Mouse (Mus musculus) midbrain, embryonic 14.5 days (tissue): ENCODE measurements around the gene Plppr1. TPM values are rescaled to one million over a fixed set of nuclear protein-coding genes. Genes with fewer than 3 reads are reported as not detected.

Experiments
- ATAC-seq: fragments of 200-750 bp; cut with Nextera tagmentation; 2 replicates; pipeline ENCODE4 v1.8.0; 2017; ENCODE audit warnings: moderate number of reproducible peaks, moderate library complexity; ENCODE audit not compliant: low FRiP score, low TSS enrichment
- DNase-seq: peaks from one replicate; pipeline ENCODE4 v3.0.0-alpha.2; 2015
- H3K27ac ChIP-seq: fragments of 300-500 bp; sonication (generic); replicated peaks from 2 replicates; pipeline ENCODE4 v1.5.1; 2014; ENCODE audit warnings: mild to moderate bottlenecking, low read depth, low read length, moderate library complexity
- H3K27me3 ChIP-seq: fragments of 300-500 bp; sonication (generic); 2 replicates; pipeline ENCODE4 v1.6.1; 2014; ENCODE audit warnings: low read length, control low read depth, mixed read lengths; ENCODE audit not compliant: control insufficient read depth, insufficient read depth
- H3K36me3 ChIP-seq: fragments of 300-500 bp; sonication (generic); 2 replicates; pipeline ENCODE4 v1.6.1; 2014; ENCODE audit warnings: low read length, control low read depth; ENCODE audit not compliant: control insufficient read depth, insufficient read depth
- H3K4me1 ChIP-seq: fragments of 300-500 bp; sonication (generic); 2 replicates; pipeline ENCODE4 v1.6.1; 2014; ENCODE audit warnings: mild to moderate bottlenecking, antibody characterized with exemption, low read length, control low read depth; ENCODE audit not compliant: control insufficient read depth, insufficient read depth
- H3K4me2 ChIP-seq: fragments of 300-500 bp; sonication (generic); 2 replicates; pipeline ENCODE4 v1.6.1; 2014; ENCODE audit warnings: mild to moderate bottlenecking, low read length, moderate library complexity
- H3K4me3 ChIP-seq: fragments of 300-500 bp; sonication (generic); replicated peaks from 2 replicates; pipeline ENCODE4 v1.5.1; 2014; ENCODE audit warnings: low read depth, low read length
- H3K9ac ChIP-seq: fragments of 300-500 bp; sonication (generic); replicated peaks from 2 replicates; pipeline ENCODE4 v1.6.1; 2014; ENCODE audit warnings: mild to moderate bottlenecking, low read length, moderate library complexity
- H3K9me3 ChIP-seq: fragments of 300-500 bp; sonication (generic); 2 replicates; pipeline ENCODE4 v1.6.1; 2016; ENCODE audit warnings: low read length, control low read depth, mixed read lengths; ENCODE audit not compliant: control insufficient read depth
- WGBS: fragments of 180-500 bp; shearing (Covaris S2); extraction: QIAGEN DNeasy Blood & Tissue Kit; methylation state at CpG from one replicate; pipeline ENCODE4 v1.1.7; 2014; 5-methylcytosine and 5-hydroxymethylcytosine counted together
- polyA plus RNA-seq: library from polyadenylated mRNA; unstranded; fragments of >200 nt; fragmentation: Nextera tagmentation; extraction: Ambion mirVana; gene quantifications from 2 replicates; pipeline ENCODE4 v1.2.1, GENCODE M21; 2014

The Plppr1 gene
- polyA plus RNA-seq, 1 experiment from 2014 or later, result 60.8 TPM

DNA sequence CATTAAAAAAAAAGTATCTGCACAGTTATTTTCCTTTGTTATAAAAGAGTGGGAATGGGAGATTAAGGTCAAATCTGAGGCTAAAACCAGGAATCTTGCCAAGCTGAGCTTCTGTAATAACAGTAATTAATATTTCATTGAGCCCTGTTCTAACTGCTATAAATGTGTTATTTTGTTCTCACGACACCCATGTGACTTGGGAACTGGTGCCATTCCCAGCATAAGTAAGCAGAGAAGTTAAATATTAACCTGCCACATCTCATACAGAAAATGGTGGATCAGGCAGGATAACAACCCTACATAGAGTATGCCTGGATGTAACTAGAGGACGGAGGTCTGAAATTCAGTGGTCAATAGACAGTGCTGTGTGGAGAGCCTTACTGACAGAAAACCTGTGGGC is 90.2 kb downstream of the Plppr1 start:
- no peak overlapping the region for H3K9ac ChIP-seq
- 87% methylated on average over 2 of the region's 2 CpGs for WGBS
- no peaks in the 10 kb centered on the region for H3K4me1 ChIP-seq
- no peak overlapping the region for H3K27ac ChIP-seq
- no peak for DNase-seq
- no peak overlapping the region for H3K4me2 ChIP-seq
- no peaks in the 10 kb centered on the region for H3K9me3 ChIP-seq
- ATAC-seq, result peak; percentile 43; the same call in 1 of the 2 replicates
- no peaks in the 10 kb centered on the region for H3K27me3 ChIP-seq
- no peaks in the 10 kb centered on the region for H3K36me3 ChIP-seq
- H3K4me3 ChIP-seq, result no peak overlapping the region

DNA sequence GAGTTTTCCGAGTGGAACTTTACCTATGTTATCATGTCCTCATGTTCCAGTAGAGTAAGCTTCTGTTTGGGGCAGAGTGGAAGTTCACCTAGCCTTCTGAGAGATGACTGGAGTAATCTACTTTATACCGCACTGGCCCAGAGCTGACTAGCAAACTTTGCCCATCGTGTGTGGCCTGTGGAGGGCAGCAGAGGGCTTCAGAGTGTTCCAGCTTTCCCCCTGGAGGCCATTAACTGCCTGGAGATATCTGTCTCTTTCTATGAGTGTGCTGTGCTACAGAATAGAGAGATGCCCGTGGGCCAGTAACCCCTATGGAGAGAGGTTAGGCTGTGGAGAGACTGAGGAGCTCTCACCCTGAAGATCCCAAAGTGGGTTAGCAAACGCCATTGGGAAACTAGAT is 94.8 kb downstream of the Plppr1 start:
- H3K36me3 ChIP-seq, result no peaks in the 10 kb centered on the region
- H3K4me1 ChIP-seq, result no peaks in the 10 kb centered on the region
- H3K27me3 ChIP-seq, result no peaks in the 10 kb centered on the region
- H3K4me2 ChIP-seq, result no peak overlapping the region
- ATAC-seq, result no peak
- no peak overlapping the region for H3K9ac ChIP-seq
- WGBS, result 39% methylated on average over 5 of the region's 5 CpGs
- no peak overlapping the region for H3K4me3 ChIP-seq
- peak; percentile 58 for DNase-seq
- H3K9me3 ChIP-seq, result no peaks in the 10 kb centered on the region
- H3K27ac ChIP-seq, result no peak overlapping the region

DNA sequence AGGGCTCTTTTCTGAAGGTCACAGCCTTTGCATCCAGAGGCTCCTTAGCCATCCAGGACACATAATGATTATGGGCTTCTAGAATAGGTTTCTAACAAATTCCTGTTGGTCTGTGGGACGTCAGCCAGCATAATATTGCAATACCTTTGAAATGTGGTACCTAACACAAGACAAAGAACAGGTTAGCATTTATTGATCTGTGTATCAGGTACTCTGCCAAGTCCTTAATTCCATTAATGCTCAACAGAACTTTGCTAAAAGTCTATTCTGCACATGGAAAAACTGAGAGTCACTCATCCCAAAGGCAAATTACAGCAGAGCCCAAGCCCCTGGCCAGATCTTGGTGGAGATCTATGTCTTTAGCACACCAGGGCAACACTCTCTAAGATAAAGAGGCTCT is 97.7 kb downstream of the Plppr1 start:
- Histone ChIP-seq H3K27me3 (no peaks in the 10 kb centered on the region), H3K36me3 (no peaks in the 10 kb centered on the region), H3K9ac (no peak overlapping the region), H3K9me3 (no peaks in the 10 kb centered on the region), H3K27ac (no peak overlapping the region), H3K4me2 (no peak overlapping the region), H3K4me3 (no peak overlapping the region), H3K4me1 (no peaks in the 10 kb centered on the region)
- 74% methylated on average over 1 of the region's 1 CpGs for WGBS
- no peak for ATAC-seq
- DNase-seq, result no peak

DNA sequence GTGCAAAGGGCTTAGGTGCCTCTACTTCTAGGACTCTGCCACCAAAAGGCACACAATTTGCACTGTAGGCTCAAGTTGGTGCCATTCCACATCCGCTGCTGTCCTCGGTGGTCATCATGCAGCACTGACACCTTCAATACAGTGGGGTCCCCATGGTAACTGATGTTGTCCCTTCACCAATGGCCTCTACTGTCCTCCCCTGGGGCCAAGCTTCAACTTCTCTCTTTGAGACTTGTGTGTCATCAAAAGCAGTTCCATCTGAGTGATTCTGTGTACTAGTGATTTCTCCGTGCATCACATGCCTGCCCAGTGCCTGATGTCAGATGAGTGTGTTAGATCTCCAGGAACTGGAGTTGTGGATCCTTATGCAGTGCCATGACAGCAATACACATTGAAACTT is 104.2 kb downstream of the Plppr1 start:
- Histone ChIP-seq H3K4me2 (no peak overlapping the region), H3K4me1 (no peaks in the 10 kb centered on the region), H3K36me3 (no peaks in the 10 kb centered on the region), H3K4me3 (no peak overlapping the region), H3K9me3 (no peaks in the 10 kb centered on the region), H3K27ac (no peak overlapping the region), H3K27me3 (no peaks in the 10 kb centered on the region), H3K9ac (no peak overlapping the region)
- no peak for DNase-seq
- WGBS, result 73% methylated on average over 3 of the region's 3 CpGs
- ATAC-seq, result no peak

DNA sequence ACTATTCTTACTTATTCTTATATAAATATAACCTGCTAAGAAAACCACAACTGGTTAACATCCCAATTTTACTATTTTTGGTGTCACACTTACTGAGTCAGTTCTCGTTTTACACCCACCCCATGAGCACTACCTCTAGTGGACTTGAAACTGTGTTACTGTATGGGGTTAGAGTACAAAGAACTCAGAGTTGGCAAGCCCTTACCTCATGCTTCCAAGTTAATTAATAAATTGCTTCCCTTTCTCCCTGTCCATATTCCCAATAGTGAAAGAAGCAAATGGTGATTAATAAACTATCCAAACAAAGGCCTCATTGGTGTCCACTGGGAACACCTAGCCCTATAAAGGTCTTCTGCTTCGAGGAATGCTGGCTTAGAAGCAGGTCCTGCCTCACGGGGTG is 107.3 kb downstream of the Plppr1 start:
- no peak overlapping the region for H3K4me2 ChIP-seq

DNA sequence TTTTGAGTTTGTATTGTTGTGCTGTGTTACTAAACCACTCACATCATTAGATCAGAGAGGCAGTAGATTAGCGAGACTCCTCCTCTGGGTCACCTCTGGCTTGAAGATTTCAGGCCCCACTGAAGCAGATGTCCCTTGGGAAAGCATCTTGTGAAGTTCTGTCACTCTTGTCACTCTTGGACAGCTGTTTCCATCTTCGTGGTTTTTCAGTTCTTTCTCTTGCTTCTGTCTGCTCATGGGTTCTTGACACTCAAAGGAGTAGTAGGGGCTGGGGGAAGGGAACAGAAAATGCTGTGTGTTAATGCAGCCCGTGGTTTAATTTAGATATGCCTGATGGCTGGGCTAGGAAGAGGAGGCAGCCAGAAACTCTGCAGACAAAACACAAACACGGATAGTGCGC is 108.0 kb downstream of the Plppr1 start:
- Histone ChIP-seq H3K9me3 (no peaks in the 10 kb centered on the region), H3K4me2 (no peak overlapping the region), H3K4me3 (no peak overlapping the region), H3K9ac (no peak overlapping the region), H3K27me3 (no peaks in the 10 kb centered on the region), H3K4me1 (no peaks in the 10 kb centered on the region), H3K36me3 (no peaks in the 10 kb centered on the region), H3K27ac (no peak overlapping the region)
- DNase-seq (no peak), ATAC-seq (no peak)
- WGBS, result 79% methylated on average over 5 of the region's 5 CpGs

More for the DNA sequence above, 107.3 kb downstream of the Plppr1 start:
- ATAC-seq (no peak), DNase-seq (no peak)
- Histone ChIP-seq H3K9ac (no peak overlapping the region), H3K27me3 (no peaks in the 10 kb centered on the region), H3K9me3 (no peaks in the 10 kb centered on the region), H3K4me1 (no peaks in the 10 kb centered on the region), H3K4me3 (no peak overlapping the region), H3K36me3 (no peaks in the 10 kb centered on the region), H3K27ac (no peak overlapping the region)
- WGBS, result 82% methylated on average over 3 of the region's 3 CpGs

DNA sequence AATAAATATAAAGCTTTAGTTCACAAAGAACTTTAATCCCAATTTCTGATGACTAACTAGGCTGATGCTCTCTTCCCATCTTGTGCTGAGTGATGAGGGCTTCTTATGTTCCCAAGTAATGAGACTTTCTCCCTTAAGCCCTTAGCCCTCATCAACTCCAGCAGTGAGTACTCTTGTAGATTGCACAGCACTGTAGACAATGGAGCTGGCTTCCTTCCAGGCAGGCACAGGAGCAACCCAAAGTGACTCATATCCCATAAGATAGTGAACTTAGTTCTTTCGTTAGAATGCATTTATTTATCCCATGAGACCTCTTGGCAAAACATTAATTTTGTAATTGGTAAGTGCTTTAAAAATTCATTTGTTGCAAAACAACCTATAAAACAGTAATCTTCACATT is 110.4 kb downstream of the Plppr1 start:
- Histone ChIP-seq H3K9me3 (no peaks in the 10 kb centered on the region), H3K27ac (no peak overlapping the region), H3K4me3 (no peak overlapping the region), H3K4me1 (no peaks in the 10 kb centered on the region), H3K9ac (no peak overlapping the region), H3K27me3 (no peaks in the 10 kb centered on the region), H3K36me3 (no peaks in the 10 kb centered on the region), H3K4me2 (no peak overlapping the region)
- ATAC-seq, result no peak
- DNase-seq, result no peak
- WGBS, result 84% methylated on average over 1 of the region's 1 CpGs

DNA sequence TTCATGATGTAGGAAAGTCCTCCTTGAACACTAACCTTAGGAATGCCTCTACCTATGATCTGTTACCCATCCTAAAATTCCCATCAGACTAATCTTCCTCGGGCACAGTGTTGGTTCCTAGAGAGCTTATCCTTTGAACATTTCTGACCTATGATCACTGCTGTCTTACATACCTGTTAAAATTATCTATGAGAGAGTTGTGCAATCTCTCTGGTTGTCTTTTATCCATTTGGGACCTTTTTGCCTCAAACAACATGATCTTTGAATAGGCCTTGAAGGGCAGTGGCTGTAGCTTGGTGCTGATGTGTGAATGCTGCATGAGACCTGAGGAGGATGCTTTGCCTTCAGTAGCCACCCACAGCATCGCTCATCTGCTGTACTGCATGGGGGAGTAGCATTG is 119.0 kb downstream of the Plppr1 start:
- 90% methylated on average over 2 of the region's 2 CpGs for WGBS
- Histone ChIP-seq H3K27me3 (no peaks in the 10 kb centered on the region), H3K36me3 (no peaks in the 10 kb centered on the region), H3K4me2 (no peak overlapping the region), H3K27ac (no peak overlapping the region), H3K9me3 (no peaks in the 10 kb centered on the region), H3K4me3 (no peak overlapping the region), H3K4me1 (no peaks in the 10 kb centered on the region), H3K9ac (no peak overlapping the region)
- ATAC-seq (no peak), DNase-seq (no peak)

DNA sequence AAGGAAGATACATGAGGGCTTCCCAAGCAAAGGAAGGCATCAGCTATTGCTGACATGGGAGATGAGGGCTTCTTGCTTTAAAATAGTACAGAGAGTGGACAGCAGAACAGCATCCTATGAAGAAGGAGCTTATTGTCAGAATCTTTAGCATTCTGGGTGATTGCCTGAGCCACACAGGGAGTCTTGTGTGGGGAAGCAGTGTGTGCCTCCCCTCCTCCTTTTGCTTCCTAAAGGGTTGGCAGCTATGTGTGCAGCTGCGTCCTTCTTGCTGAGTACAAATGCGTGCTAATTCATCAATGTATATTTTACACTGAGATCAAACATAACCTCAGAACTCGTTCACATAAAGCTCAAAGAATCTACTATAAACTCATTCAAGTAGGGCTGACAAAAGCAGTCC is 119.8 kb downstream of the Plppr1 start:
- Histone ChIP-seq H3K4me1 (no peaks in the 10 kb centered on the region), H3K4me3 (no peak overlapping the region), H3K9ac (no peak overlapping the region), H3K27me3 (no peaks in the 10 kb centered on the region), H3K4me2 (no peak overlapping the region), H3K9me3 (no peaks in the 10 kb centered on the region), H3K27ac (no peak overlapping the region), H3K36me3 (no peaks in the 10 kb centered on the region)
- WGBS, result 67% methylated on average over 3 of the region's 3 CpGs
- ATAC-seq (no peak), DNase-seq (no peak)
